Mouse (Mus musculus) midbrain, embryonic 15.5 days (tissue): ENCODE measurements around the gene Noxo1. TPM values are rescaled to one million over a fixed set of nuclear protein-coding genes. Genes with fewer than 3 reads are reported as not detected.
"Not testable (repeated sequence)": the region's sequence is repeated elsewhere in the genome, so short reads cannot be mapped to it uniquely, and the experiment has no call there.

ENCODE experiments used
- ATAC-seq: fragments of 200-750 bp; cut with Nextera tagmentation; replicated peaks from 2 replicates; pipeline ENCODE4 v1.8.0; 2017; ENCODE audit warnings: moderate TSS enrichment
- H3K27ac ChIP-seq: fragments of 300-500 bp; sonication (generic); 2 replicates; pipeline ENCODE4 v1.5.1; 2015; ENCODE audit warnings: mild to moderate bottlenecking, inconsistent platforms
- H3K27me3 ChIP-seq: fragments of 300-500 bp; sonication (generic); replicated peaks from 2 replicates; pipeline ENCODE4 v1.6.1; 2015; ENCODE audit warnings: inconsistent platforms
- H3K36me3 ChIP-seq: fragments of 300-500 bp; sonication (generic); replicated peaks from 2 replicates; pipeline ENCODE4 v1.6.1; 2015; ENCODE audit warnings: inconsistent platforms
- H3K4me1 ChIP-seq: fragments of 300-500 bp; sonication (generic); 2 replicates; pipeline ENCODE4 v1.6.1; 2015; ENCODE audit warnings: inconsistent platforms
- H3K4me2 ChIP-seq: fragments of 300-500 bp; sonication (generic); 2 replicates; pipeline ENCODE4 v1.6.1; 2015; ENCODE audit warnings: inconsistent platforms, mild to moderate bottlenecking, moderate library complexity
- H3K4me3 ChIP-seq: fragments of 300-500 bp; sonication (generic); 2 replicates; pipeline ENCODE4 v1.5.1; 2015; ENCODE audit warnings: mild to moderate bottlenecking, inconsistent platforms
- H3K9ac ChIP-seq: fragments of 300-500 bp; sonication (generic); 2 replicates; pipeline ENCODE4 v1.6.1; 2015; ENCODE audit warnings: mild to moderate bottlenecking, inconsistent platforms
- H3K9me3 ChIP-seq: fragments of 300-500 bp; sonication (generic); 2 replicates; pipeline ENCODE4 v1.6.1; 2016; ENCODE audit warnings: inconsistent platforms
- WGBS: fragments of 180-500 bp; shearing (Covaris S2); methylation state at CpG from one replicate; pipeline ENCODE4 v1.1.7; 2015; ENCODE audit warnings: mixed read lengths; 5-methylcytosine and 5-hydroxymethylcytosine counted together
- polyA plus RNA-seq: library from polyadenylated mRNA; unstranded; fragments of >200 nt; fragmentation: Nextera tagmentation; extraction: Ambion mirVana; gene quantifications from 2 replicates; pipeline ENCODE4 v1.2.1, GENCODE M21; 2015

The Noxo1 gene
- polyA plus RNA-seq, 1 experiment from 2014 or later: 2.1 TPM

DNA sequence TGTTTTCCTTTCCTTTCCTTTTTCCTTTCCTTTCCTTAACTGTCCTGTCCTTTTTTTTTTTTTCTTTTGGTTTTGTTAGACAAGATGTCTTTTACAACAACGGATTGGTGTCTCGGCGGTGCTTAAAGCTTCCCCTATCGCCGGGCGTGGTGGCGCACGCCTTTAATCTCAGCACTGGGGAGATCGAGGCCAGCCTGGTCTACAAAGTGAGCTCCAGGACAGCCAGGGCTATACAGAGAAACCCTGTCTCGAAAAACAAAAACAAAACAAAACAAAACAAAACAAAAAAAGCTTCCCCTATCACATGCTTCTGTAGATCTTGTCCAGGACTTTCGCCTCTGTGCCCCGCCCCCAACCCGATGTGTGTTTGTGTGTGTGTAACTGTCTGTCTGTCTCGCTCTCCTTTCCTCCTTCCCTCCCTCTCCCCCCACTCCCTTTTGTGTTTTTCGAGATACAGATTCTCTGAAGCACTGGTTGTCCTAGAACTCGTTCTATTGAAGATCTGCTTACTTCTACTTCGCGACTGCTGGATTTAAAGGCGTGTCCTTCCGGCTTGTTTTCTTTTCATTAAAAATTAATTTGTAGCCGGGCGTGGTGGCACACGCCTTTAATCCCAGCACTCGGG lies 11.9 kb downstream of the Noxo1 start:
- 6% methylated on average over 24 of the region's 24 CpGs for WGBS

GRCm38 (mm10) chr17:24708646-24709045 lies 12.6 kb downstream of the Noxo1 start:
- Histone ChIP-seq H3K36me3 (peaks cover 13% of the 10 kb centered on the region; the same call in 1 of the 2 replicates), H3K27ac (no peak overlapping the region), H3K9ac (no peak overlapping the region), H3K4me3 (no peak overlapping the region), H3K9me3 (no peaks in the 10 kb centered on the region), H3K4me1 (peaks cover 20% of the 10 kb centered on the region), H3K27me3 (no peaks in the 10 kb centered on the region), H3K4me2 (no peak overlapping the region)
- 39% methylated on average over 2 of the region's 2 CpGs for WGBS
- no peak for ATAC-seq

More for the DNA sequence above, 11.9 kb downstream of the Noxo1 start:
- Histone ChIP-seq H3K27ac (peak overlapping the region; percentile 82), H3K4me3 (peak overlapping the region; percentile 92), H3K27me3 (no peaks in the 10 kb centered on the region), H3K4me2 (peak overlapping the region; percentile 81), H3K36me3 (peaks cover 15% of the 10 kb centered on the region; the same call in 1 of the 2 replicates), H3K9ac (peak overlapping the region; percentile 80), H3K4me1 (peaks cover 20% of the 10 kb centered on the region), H3K9me3 (no peaks in the 10 kb centered on the region)
- peak; percentile 76 for ATAC-seq

DNA sequence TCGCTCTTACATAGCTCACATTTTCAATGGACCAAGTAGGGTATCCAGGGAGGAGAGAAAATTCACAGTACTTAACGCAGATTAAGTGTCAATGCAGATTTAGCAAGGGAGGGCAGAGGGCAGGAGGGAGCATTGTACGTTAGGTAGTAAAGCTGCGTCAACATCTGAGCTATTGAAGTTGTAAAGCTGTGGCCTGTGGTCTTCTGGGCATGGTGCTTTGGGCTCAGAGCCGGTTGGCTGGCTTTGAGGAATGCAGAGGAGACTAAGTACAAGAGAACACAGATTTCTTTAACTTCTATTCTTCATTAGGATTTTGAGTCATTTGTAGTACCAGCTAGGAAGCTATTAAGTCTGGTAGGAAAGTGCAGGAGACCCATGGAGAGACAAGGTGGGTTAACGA lies 19.5 kb downstream of the Noxo1 start:
- 0 out of 2 replicates have a peak, but pooled peaks cover 7% of the 10 kb centered on the region for H3K4me1 ChIP-seq
- H3K36me3 ChIP-seq: no peaks in the 10 kb centered on the region
- no peak overlapping the region for H3K4me2 ChIP-seq
- H3K9me3 ChIP-seq: no peaks in the 10 kb centered on the region
- WGBS: 21% methylated on average over 6 of the region's 6 CpGs
- no peak overlapping the region for H3K9ac ChIP-seq
- H3K27ac ChIP-seq: no peak overlapping the region
- ATAC-seq: no peak
- no peak overlapping the region for H3K4me3 ChIP-seq
- no peaks in the 10 kb centered on the region for H3K27me3 ChIP-seq

GRCm38 (mm10) chr17:24716166-24716682 lies 20.2 kb downstream of the Noxo1 start:
- ATAC-seq: no peak
- H3K4me2 ChIP-seq: no peak overlapping the region
- no peaks in the 10 kb centered on the region for H3K27me3 ChIP-seq
- H3K27ac ChIP-seq: no peak overlapping the region
- H3K4me3 ChIP-seq: no peak overlapping the region
- H3K9ac ChIP-seq: no peak overlapping the region
- peaks cover 12% of the 10 kb centered on the region for H3K4me1 ChIP-seq
- no peaks in the 10 kb centered on the region for H3K36me3 ChIP-seq
- no peaks in the 10 kb centered on the region for H3K9me3 ChIP-seq
- WGBS: 96% methylated on average over 15 of the region's 15 CpGs

DNA sequence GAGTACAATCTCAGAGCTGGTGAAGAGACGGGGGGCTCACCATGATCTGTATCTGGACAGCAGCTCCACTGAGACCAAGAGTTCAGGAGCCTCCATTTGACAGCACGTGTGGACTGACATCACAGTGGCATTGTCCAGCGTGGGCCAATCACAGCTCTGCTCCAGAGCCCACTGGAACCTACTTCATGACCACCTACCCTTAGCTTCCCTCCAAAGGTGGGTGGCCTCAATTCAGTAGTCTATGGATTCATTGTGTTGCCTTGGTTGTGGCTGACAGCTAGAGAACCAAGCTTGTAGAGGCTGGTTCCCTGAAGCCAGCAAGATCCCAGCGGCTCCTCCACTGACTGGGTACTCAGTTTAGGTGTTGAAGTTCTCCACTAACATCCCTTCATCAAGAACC lies 21.9 kb downstream of the Noxo1 start, which contains the start of the genes Rnf151 and Rps2:
Gene Rnf151 (minus strand): TSS at position 121 of the 400 bp plus-strand sequence.
Gene Rps2 (plus strand): TSS at position 174 of the 400 bp plus-strand sequence.
- Histone ChIP-seq H3K27me3 (no peaks in the 10 kb centered on the region), H3K27ac (no peak within 1 kb of the TSS)
- no peak for ATAC-seq

DNA sequence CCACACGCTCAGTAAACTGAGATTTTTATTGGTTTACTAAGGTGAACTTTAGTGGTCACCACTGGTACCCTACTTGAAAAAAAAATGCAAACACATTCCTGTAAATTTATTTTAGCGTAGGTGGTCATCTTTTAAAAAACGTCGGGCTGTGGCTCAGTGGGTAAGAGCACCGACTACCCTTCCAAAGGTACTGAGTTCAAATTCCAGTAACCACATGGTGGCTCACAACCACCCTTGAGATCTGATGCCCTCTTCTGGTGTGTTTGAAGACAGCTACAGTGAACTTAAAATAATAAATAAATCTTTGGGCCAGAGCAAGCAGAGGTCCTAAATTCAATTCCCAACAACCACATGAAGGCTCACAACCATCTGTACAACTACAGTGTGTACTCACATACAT lies 22.9 kb downstream of the Noxo1 start:
- ATAC-seq, H3K27ac ChIP-seq, H3K9me3 ChIP-seq, H3K27me3 ChIP-seq: not testable (repeated sequence)
- 70% methylated on average over 5 of the region's 5 CpGs for WGBS
- H3K36me3 ChIP-seq: peaks cover 10% of the 10 kb centered on the region
- H3K4me1 ChIP-seq: peaks cover 38% of the 10 kb centered on the region
- peak overlapping the region; percentile 77 for H3K4me3 ChIP-seq
- H3K4me2 ChIP-seq: peak overlapping the region; percentile 72
- H3K9ac ChIP-seq: peak overlapping the region; percentile 87; the same call in 1 of the 2 replicates

More for the DNA sequence above, 21.9 kb downstream of the Noxo1 start, which contains the start of the genes Rnf151 and Rps2:
- no peak within 1 kb of the TSS for H3K9ac ChIP-seq
- H3K4me2 ChIP-seq: peak within 1 kb of the TSS; percentile 72
- H3K4me3 ChIP-seq: peak within 1 kb of the TSS; percentile 77
- no peaks in the 10 kb centered on the region for H3K9me3 ChIP-seq
- H3K4me1 ChIP-seq: peaks cover 28% of the 10 kb centered on the region
- WGBS: 77% methylated on average over 4 of the region's 4 CpGs
- peaks cover 10% of the 10 kb centered on the region for H3K36me3 ChIP-seq

GRCm38 (mm10) chr17:24719494-24720222 lies 23.6 kb downstream of the Noxo1 start:
- peaks cover 10% of the 10 kb centered on the region for H3K36me3 ChIP-seq
- no peaks in the 10 kb centered on the region for H3K27me3 ChIP-seq
- peak overlapping the region; percentile 72 for H3K4me2 ChIP-seq
- no peaks in the 10 kb centered on the region for H3K9me3 ChIP-seq
- ATAC-seq: peak; percentile 98
- H3K4me3 ChIP-seq: peak overlapping the region; percentile 77
- H3K27ac ChIP-seq: peak overlapping the region; percentile 83
- WGBS: under 1% methylated on average over 61 of the region's 61 CpGs
- peak overlapping the region; percentile 87 for H3K9ac ChIP-seq
- peaks cover 42% of the 10 kb centered on the region for H3K4me1 ChIP-seq

DNA sequence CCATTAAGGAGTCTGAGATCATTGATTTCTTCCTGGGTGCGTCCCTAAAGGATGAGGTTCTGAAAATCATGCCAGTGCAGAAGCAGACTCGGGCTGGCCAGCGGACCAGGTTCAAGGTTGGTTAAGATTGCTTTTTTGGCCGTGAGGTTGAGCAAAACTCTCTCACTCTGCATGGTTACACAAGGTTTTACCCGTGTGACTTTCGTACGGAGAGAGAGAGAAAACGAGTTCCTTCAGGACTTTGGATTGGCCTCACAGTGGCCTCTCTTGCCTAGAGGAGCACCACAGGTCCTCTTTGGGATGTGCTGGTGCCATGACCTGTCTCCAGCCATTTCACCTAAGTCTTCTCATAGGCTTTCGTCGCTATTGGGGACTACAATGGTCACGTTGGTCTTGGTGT lies 24.6 kb downstream of the Noxo1 start:
- Histone ChIP-seq H3K4me3 (peak overlapping the region; percentile 77), H3K4me2 (peak overlapping the region; percentile 72), H3K4me1 (peaks cover 42% of the 10 kb centered on the region), H3K9ac (peak overlapping the region; percentile 70), H3K36me3 (peaks cover 10% of the 10 kb centered on the region)
- H3K9me3 ChIP-seq, ATAC-seq, H3K27ac ChIP-seq, H3K27me3 ChIP-seq: not testable (repeated sequence)
- under 1% methylated on average over 11 of the region's 11 CpGs for WGBS

- H3K4me2 ChIP-seq: peak overlapping the region; percentile 72
- peak overlapping the region; percentile 77 for H3K4me3 ChIP-seq
- not testable (repeated sequence) for H3K27ac ChIP-seq, ATAC-seq, H3K9me3 ChIP-seq, H3K27me3 ChIP-seq
- H3K36me3 ChIP-seq: peaks cover 10% of the 10 kb centered on the region
- WGBS: 70% methylated on average over 7 of the region's 7 CpGs
- H3K4me1 ChIP-seq: peaks cover 42% of the 10 kb centered on the region
- peak overlapping the region; percentile 5; the same call in 1 of the 2 replicates for H3K9ac ChIP-seq
Observed at GRCm38 (mm10) chr17:24721383-24721955, 25.4 kb downstream of the Noxo1 start.

DNA sequence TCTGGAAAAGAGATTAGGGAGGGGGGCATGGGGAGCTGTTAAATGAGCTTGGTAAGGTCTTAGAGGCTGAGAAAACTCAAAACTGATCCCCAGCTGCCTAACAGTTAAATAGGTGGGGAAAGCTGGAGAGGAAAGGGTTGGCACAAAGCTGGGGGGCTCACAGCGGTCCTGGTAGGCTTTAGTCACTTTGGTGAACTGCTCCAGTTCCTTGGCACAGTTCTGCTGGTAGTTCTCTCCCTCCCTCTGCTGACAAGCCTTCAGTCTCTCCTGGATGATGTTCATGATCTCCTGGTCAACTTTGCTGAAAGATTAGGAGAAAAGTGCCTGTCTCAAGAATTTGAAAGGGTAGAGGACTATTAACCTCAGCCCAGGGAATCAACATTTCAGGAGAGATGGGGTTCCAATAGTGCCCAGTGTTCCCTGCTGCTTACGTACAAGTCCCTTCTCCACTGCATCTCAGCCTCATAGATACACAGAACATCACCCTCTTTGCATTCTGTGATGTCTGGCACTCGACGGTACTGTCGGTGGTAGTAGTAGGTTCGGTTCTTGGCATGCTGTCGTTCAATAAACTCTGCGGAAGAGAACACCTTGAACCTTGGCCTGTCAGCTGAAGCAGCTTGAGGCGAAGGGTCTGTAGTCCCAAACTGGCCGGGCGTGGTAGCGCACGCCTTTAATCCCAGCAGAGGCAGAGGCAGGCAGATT lies 26.3 kb downstream of the Noxo1 start:
- WGBS: 43% methylated on average over 13 of the region's 13 CpGs
- Histone ChIP-seq H3K9ac (no peak overlapping the region), H3K4me1 (peaks cover 42% of the 10 kb centered on the region), H3K27ac (no peak overlapping the region), H3K4me3 (0 out of 2 replicates have a peak overlapping the region, but pooled peaks have one; percentile 93), H3K27me3 (0 out of 2 replicates have a peak, but pooled peaks cover 2% of the 10 kb centered on the region), H3K36me3 (peaks cover 10% of the 10 kb centered on the region), H3K4me2 (peak overlapping the region; percentile 70), H3K9me3 (no peaks in the 10 kb centered on the region)
- ATAC-seq: no peak

DNA sequence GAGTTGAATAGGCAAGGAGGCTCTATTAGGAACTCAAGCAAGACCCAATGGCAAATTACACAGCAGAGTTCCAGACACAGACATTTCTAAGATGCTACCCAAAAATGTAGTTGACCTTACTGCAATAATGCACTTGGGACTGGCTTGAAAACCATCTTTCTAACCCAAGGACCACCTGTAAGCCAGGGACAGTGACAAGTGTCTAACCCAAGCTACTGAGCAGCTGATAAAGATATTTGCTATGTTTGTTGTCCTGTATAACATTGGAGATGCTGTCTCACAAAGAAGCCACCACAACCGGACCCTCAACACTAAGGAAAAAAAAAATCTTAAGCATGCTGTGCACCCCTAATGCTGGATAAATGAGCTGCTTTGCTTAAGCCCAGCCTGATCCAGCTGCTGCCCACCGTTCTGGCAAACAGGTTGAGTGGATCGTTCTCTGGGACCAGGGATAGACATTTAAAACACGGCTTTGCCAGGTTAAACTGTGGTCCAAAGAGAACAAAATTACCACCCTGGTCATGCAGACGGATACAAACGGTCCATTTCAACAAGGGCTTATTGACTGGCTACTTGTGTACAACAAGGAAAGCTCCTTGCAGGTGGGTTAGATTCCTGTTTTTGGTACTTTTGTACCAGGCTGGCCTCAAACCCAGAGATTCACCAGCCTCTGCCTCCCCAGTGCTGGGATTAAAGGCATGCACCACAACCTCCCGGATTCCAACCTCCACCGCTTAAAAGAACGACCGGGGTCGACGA lies 27.3 kb downstream of the Noxo1 start:
- 4% methylated on average over 12 of the region's 12 CpGs for WGBS

More for the DNA sequence above, 27.3 kb downstream of the Noxo1 start:
- Histone ChIP-seq H3K4me2 (peak overlapping the region; percentile 70), H3K4me1 (peaks cover 42% of the 10 kb centered on the region), H3K36me3 (peaks cover 10% of the 10 kb centered on the region), H3K9ac (peak overlapping the region; percentile 94), H3K4me3 (peak overlapping the region; percentile 93), H3K27ac (peak overlapping the region; percentile 88; the same call in 1 of the 2 replicates), H3K27me3 (peaks cover 9% of the 10 kb centered on the region; the same call in 1 of the 2 replicates), H3K9me3 (no peaks in the 10 kb centered on the region)
- ATAC-seq: no peak
